In the genomic region with DNA sequence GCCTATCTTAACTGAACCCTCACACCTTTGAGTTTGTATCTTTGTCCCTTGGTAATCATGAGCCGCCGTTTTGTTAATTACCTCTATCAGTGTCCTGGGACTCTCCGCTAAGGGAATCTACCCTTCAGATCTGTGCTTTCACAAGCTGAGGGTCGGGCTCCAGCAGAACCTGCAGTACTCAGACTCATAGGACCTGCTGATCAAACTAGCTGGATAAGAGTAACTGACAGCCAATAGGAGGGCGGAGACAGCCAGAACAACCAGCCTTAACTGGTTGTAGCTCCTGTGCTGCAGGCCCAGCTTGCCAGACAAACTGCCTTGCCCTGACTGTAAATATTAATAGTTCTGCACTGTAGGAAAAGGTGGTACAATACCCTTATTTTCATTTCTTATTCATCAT, we compare ENCODE assay signal across 7 mouse cellular contexts.
A peak's percentile ranks its signal among the peaks of the same experiment; 100 is the strongest.
DNase-seq lines count a peak whose midpoint lies in the region; ATAC-seq and TF ChIP-seq lines count a peak whose summit lies in the region.

No protein-coding gene starts in this region.

- H3K4me3 ChIP-seq in liver, postnatal 0 days (ENCODE audit: low read depth, low read length): no peak overlapping the region
- no peak overlapping the region for H3K4me3 ChIP-seq in heart, embryonic 11.5 days (ENCODE audit: low read depth, low read length)
- H3K4me3 ChIP-seq in myocyte: no peak overlapping the region
- H3K4me3 ChIP-seq in neural tube, embryonic 15.5 days (replicated peaks): no peak overlapping the region

- H3K4me2 ChIP-seq in liver, postnatal 0 days (ENCODE audit: low read depth, low read length): no peak overlapping the region
- H3K4me2 ChIP-seq in heart, embryonic 11.5 days: peak overlapping the region; percentile 51
- peak overlapping the region; percentile 54 for H3K4me2 ChIP-seq in myocyte (ENCODE audit: low read depth)
- no peak overlapping the region for H3K4me2 ChIP-seq in neural tube, embryonic 15.5 days

- H3ac ChIP-seq in myocyte (ENCODE audit: control insufficient read depth, insufficient read length): no peak overlapping the region

- no peaks in the 10 kb centered on the region for H3K27me3 ChIP-seq in liver, postnatal 0 days (ENCODE audit: insufficient read depth, low read length)
- no peaks in the 10 kb centered on the region for H3K27me3 ChIP-seq in heart, embryonic 11.5 days (ENCODE audit: control insufficient read depth, insufficient read depth, low read length)
- H3K27me3 ChIP-seq in myocyte (ENCODE audit: control insufficient read depth, insufficient read depth, insufficient read length): no peaks in the 10 kb centered on the region
- H3K27me3 ChIP-seq in neural tube, embryonic 15.5 days (replicated peaks): no peaks in the 10 kb centered on the region

- TF ChIP-seq POLR2A in myocyte (IDR thresholded peaks at IDR 0.05; ENCODE audit: insufficient read length, low read depth): no peak

- WGBS in liver, postnatal 0 days (ENCODE audit: insufficient replicate concordance): 45% methylated on average over 5 of the region's 5 CpGs
- WGBS in heart, embryonic 11.5 days (ENCODE audit: insufficient replicate concordance): 21% methylated on average over 5 of the region's 5 CpGs
- WGBS in neural tube, embryonic 15.5 days: 46% methylated on average over 5 of the region's 5 CpGs

- no peak for TF ChIP-seq CTCF in liver, postnatal 0 days (IDR thresholded peaks at IDR 0.05; ENCODE audit: low read depth)

- H3K9me3 ChIP-seq in liver, postnatal 0 days (ENCODE audit: low read length): no peaks in the 10 kb centered on the region
- H3K9me3 ChIP-seq in heart, embryonic 11.5 days (replicated peaks; ENCODE audit: control insufficient read depth, low read length): no peaks in the 10 kb centered on the region
- no peaks in the 10 kb centered on the region for H3K9me3 ChIP-seq in neural tube, embryonic 15.5 days (replicated peaks)

- no peaks in the 10 kb centered on the region for H3K79me2 ChIP-seq in myocyte (ENCODE audit: control insufficient read depth, insufficient read depth)

- no peak overlapping the region for H3K9ac ChIP-seq in liver, postnatal 0 days (replicated peaks)
- H3K9ac ChIP-seq in heart, embryonic 11.5 days (ENCODE audit: low read depth, low read length): 0 out of 2 replicates have a peak overlapping the region, but pooled peaks have one; percentile 34
- H3K9ac ChIP-seq in neural tube, embryonic 15.5 days (replicated peaks): no peak overlapping the region

- H3K4me1 ChIP-seq in liver, postnatal 0 days (ENCODE audit: insufficient read depth): no peaks in the 10 kb centered on the region
- peaks cover 19% of the 10 kb centered on the region for H3K4me1 ChIP-seq in heart, embryonic 11.5 days (ENCODE audit: control insufficient read depth, insufficient read depth, low read length)
- peaks cover 72% of the 10 kb centered on the region for H3K4me1 ChIP-seq in neural tube, embryonic 15.5 days

- no peak for TF ChIP-seq EP300 in liver, postnatal 0 days (IDR thresholded peaks at IDR 0.05; ENCODE audit: low read depth)

- DNase-seq in liver: peak; percentile 6
- DNase-seq in liver, postnatal 0 days: no peak
- peak; percentile 20 for DNase-seq in kidney, adult 9 months
- DNase-seq in right cerebral cortex, postnatal 4 days: no peak

- no peak for ATAC-seq in liver, postnatal 0 days
- ATAC-seq in heart, embryonic 11.5 days (replicated peaks; ENCODE audit: insufficient number of reproducible peaks, low FRiP score, low TSS enrichment): 0 out of 2 replicates have a peak, but pooled peaks have one; percentile 55
- ATAC-seq in neural tube, embryonic 15.5 days (ENCODE audit: low FRiP score): no peak

- H3K36me3 ChIP-seq in liver, postnatal 0 days (replicated peaks; ENCODE audit: insufficient read depth, low read length): no peaks in the 10 kb centered on the region
- no peaks in the 10 kb centered on the region for H3K36me3 ChIP-seq in heart, embryonic 11.5 days (ENCODE audit: control insufficient read depth, insufficient read depth, low read length)
- H3K36me3 ChIP-seq in myocyte (ENCODE audit: control insufficient read depth, insufficient read depth): no peaks in the 10 kb centered on the region
- no peaks in the 10 kb centered on the region for H3K36me3 ChIP-seq in neural tube, embryonic 15.5 days

- H3K27ac ChIP-seq in liver, postnatal 0 days (ENCODE audit: low read depth): no peak overlapping the region
- H3K27ac ChIP-seq in heart, embryonic 11.5 days (ENCODE audit: low read depth, low read length): peak overlapping the region; percentile 83
- no peak overlapping the region for H3K27ac ChIP-seq in neural tube, embryonic 15.5 days (replicated peaks)

TF ChIP-seq in myocyte, 11 proteins besides CTCF, POLR2A, EP300 and RAD21:
- TF ChIP-seq E2F4 (IDR thresholded peaks at IDR 0.05; ENCODE audit: insufficient read depth): no peak
- TF ChIP-seq USF1 (IDR thresholded peaks at IDR 0.05; ENCODE audit: low read depth): no peak
- TF ChIP-seq MYOG (IDR thresholded peaks at IDR 0.05; ENCODE audit: control insufficient read depth in 1 of 3, insufficient read depth in 1 of 3, insufficient read length in 2 of 3, low read depth in 2 of 3): no peak
- no peak for TF ChIP-seq TCF3 (IDR thresholded peaks at IDR 0.05; ENCODE audit: insufficient read length, low read depth)
- no peak for TF ChIP-seq SRF (IDR thresholded peaks at IDR 0.05; ENCODE audit: control insufficient read depth, insufficient read length, low read depth)
- no peak for TF ChIP-seq POLR2AphosphoS2 (IDR thresholded peaks at IDR 0.05; ENCODE audit: insufficient read length, low read depth)
- TF ChIP-seq MAX (IDR thresholded peaks at IDR 0.05; ENCODE audit: low read depth): no peak
- TF ChIP-seq TCF12 (IDR thresholded peaks at IDR 0.05; ENCODE audit: insufficient read depth, poor library complexity, severe bottlenecking): no peak
- TF ChIP-seq MYOD1 (IDR thresholded peaks at IDR 0.05; ENCODE audit: control insufficient read depth in 1 of 3, insufficient read length in 2 of 3, low read depth in 2 of 3): no peak
- TF ChIP-seq REST (IDR thresholded peaks at IDR 0.05; ENCODE audit: insufficient read depth, insufficient read length): no peak
- no peak for TF ChIP-seq CEBPB (IDR thresholded peaks at IDR 0.05; ENCODE audit: insufficient read depth, poor library complexity, severe bottlenecking)

Comparison
In these comparisons a context has a peak if more than half of its experiments do, and no peak if none do; other contexts are left out.
1. DNase-seq: peak in liver (single experiment) and kidney, adult 9 months (single experiment); none in liver, postnatal 0 days (single experiment) and right cerebral cortex, postnatal 4 days (single experiment).
2. H3K4me2 ChIP-seq: peak in heart, embryonic 11.5 days (single experiment) and myocyte (single experiment); none in liver, postnatal 0 days (single experiment) and neural tube, embryonic 15.5 days (single experiment).